Mouse (Mus musculus) 3134 (cell line): ENCODE data around the gene Herpud2.

Experiments
- DNase-seq: peaks from one replicate; pipeline ENCODE4 v3.0.0-alpha.2; 2011; ENCODE audit warnings: low spot score; ENCODE audit not compliant: insufficient read length; ENCODE audit errors: extremely low read depth

Gene Herpud2

DNA sequence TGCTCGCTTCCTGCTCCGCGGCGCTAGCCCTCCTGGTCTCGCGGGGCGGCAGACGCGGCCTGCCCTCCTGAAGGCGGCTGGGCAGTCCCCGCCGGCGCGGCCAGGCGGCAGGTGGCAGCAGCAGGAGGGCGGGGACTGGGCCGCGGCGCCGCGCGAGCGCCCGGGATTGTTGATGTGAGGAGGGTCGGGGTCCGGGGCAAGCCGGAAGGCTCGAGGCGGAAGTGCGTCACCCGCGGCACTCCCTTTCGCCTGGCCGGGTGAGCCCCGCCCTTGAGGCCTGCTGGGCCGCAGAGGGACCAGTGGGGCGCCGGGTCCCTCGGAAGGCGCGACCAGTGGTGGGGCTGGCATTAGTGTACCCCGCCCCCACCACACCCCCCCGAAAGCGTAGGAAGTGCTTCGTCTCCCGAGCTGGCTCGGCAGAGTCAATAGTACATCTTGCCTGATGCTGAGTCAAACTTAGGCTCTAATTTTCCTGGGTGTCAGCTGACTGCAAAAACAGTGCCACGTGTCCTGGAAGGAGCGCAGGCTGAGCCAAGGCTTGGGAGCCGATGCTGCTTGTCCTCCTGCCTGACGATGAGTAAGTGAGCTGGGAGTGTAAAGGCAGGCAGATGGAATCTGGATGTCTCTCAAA is at the start of gene Herpud2:
TSS of gene Herpud2 (minus strand) at position 210 of the 631 bp plus-strand sequence.
- DNase-seq: peak; percentile 99

DNA sequence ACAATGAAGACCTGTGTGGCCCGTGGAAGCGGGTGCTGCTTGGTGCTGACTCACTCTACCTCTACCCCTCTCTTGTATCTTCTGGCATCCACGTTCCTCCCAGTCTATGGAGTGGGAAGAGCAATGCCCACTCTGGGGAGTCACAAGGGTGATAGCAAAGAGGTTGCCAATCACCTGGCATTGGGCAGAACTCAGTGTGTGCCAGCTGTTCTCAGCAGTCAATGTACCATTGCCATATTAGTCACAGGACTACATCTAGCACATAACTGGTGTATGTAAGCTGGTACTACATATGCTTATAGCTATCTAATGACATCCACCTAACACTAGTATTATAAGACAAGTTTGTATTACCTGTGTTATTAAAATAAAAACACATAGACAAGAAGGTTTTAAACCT is 49.4 kb upstream of the Herpud2 start:
- no peak for DNase-seq

DNA sequence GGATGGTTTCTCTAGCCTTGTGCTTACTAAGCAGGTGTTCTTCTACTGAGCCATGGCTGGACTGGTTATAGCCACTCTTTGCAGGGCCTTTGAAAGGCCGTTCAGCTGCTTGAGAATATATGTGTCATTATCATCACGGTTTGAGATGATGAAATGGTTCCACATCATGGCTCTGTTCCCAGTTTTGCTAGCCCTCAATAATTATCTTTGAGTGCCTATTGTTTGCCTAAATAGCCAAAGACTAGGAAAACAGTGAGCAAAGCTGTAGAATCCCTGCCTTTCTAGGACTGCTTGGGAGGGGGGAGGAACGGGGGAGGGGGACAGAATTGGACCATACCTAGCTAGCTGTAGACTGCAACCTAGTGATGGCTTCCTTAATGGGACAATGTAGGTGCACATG is 48.5 kb upstream of the Herpud2 start:
- DNase-seq: no peak

DNA sequence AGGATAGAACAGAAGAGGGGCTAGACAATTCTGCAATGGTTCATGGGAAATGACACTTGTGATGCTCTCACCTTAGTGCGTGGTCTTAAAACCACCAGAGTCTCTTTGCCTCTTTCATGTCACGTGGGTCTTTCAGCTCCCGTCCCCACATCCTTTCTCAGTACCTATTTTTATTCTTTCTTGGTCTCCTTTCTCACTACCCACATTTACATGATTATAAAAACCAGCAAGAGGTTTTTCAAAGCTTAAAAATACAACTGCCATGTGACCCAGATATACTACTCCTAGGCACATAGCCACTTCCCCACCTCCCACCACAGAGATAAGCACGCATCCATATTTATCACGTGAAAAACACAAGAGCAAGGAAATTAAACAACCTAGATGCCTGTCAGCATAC is 45.1 kb upstream of the Herpud2 start:
- DNase-seq: no peak

DNA sequence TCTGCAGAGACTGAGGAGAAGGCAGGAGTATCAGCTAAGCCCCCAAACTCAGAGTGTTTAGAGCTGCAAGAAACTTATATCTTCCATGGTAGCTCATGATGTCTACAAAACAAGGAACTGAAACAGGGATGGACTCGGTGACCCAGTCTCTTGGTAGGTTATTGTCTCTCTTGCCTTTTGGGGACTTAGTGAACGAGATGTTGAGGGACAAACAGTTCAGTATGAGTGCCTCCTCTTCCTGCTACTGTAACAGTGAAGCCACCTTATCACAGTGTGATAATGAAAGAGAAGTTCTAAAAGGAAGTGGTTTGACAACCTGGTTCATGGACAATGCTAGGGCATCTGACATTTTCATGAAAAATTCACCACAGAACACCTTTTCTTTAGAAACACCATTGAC is 40.0 kb upstream of the Herpud2 start:
- DNase-seq: no peak

DNA sequence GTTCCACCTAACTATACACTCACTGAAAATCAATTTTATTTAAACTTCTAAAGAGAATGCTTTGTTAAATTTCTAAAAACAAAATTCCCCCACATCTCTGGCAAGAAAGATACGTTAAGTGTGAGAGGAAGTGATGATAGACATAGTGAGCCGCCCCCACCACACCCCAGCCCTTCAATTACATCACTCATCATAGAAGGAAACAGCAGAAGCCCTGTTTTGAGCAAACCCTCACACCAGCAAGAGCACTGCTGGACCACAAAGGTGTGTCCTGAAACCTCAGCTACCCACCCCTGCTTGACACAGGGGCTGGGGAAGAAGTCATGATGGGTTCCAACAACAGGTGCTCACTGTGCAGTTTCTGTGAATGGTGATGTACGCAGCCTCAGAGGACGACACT is 34.9 kb upstream of the Herpud2 start:
- DNase-seq: no peak

DNA sequence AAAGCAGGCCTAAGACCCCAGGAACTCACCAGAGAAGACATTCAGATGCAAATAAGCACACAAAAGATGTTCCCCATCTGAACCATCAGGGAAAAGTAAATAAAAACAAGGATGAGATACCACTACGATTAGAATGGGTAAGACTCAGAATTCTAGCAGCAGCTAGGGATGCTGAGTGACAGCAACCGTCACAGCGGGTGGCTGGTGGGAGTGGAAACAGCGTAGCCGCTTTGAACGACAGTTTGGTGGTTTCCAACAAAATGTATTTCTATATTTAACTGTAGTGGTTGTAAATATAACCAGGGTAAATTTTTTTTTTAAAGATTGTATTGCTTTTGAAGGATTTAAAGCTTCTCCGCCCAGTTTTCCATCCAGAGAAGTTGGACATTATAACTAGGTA is 34.2 kb upstream of the Herpud2 start:
- DNase-seq: no peak

DNA sequence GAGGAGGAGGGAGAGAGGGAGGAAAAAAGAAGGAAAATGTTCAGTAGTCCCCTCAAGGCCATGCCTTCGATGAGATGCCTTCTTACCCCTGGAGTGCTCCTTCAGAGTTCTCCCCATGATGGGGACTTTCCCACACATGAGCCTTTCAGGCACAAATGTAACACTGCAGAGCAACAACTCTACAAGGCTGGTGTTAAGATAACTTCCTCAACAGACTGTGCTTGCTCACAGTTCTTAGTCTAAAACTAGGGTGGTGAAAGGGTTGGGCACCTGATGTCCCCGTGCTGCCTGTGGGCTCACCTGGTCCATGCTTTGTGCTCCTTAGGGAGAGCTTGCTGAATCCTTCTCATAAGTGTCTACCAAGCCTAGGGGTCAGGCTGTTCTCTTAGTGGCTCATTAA is 33.0 kb upstream of the Herpud2 start:
- no peak for DNase-seq

DNA sequence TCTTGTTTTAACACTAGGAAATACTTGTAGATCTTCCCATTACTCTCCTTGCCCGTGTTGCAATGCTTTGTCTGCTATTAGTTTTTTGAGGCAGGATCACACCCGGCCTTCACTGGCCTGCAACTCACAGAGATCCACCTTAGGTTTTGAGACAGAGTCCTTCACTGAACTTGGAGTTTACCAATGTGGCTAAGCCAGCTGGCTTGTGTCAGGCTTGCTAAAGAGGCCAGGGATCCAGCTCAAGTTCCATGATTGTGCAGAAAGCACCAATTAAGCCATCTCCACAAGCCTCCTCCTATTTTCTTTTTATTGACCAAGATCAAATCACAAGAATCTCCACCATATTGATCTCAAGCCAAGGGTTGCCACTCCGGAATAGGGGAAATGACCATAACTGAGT is 26.4 kb upstream of the Herpud2 start:
- DNase-seq: no peak

DNA sequence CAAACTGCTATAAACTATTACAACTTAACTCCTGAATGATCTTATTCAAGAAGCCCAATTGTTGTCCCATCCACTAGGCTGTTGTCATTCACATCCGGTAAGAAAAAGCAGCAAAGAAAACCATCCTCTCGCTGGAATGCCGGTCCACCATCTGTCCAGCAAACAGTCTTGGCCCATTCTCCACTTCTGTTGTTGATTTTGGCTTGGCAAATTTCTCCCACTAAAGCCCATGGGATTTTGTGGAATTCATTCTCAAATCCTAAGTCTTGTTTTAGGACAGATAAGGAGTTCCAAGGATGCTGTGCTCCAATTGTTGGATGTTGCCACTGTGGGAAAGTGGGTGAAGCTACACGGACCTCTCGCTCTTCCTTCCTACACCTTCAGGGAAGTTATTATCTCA is 25.6 kb upstream of the Herpud2 start:
- peak; percentile 30 for DNase-seq

DNA sequence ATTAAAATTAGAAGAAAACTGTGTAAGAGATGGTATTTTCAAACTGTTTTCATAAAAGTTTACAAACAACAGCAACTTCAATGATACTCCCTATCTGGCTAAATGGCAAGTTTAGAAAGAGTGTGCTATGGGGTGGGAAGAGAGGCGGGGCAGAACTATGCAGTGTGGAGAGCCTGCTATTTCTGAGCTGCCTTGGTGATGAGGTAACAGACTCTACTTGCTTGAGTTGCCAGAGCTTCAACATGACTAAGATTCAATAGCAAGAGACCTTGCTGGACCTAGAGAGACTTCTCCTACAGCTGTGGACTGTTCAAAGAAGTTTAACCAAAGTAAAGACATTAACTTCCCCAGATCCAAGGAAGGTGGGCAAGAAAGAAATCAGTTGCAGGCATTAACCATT is 24.9 kb upstream of the Herpud2 start:
- DNase-seq: peak; percentile 15

DNA sequence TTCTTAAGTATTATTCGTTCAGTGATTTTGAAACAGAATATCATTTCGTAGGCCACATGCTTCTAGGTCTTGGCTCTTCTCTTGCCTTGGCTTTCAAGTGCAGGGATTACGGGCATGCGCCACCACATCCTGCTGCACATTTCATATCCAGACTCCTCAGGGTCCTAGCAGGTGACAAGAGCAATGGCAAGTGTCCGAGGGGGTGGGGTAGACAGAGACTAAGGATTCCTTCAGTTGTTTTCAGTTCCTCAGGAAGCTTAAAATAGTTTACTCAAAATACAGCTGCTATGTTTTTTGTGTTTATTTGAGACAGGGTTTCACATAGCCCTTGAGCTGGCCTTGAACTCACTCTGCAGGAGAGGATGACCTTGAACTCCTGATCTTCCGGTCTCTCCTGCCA is 24.4 kb upstream of the Herpud2 start:
- DNase-seq: no peak

DNA sequence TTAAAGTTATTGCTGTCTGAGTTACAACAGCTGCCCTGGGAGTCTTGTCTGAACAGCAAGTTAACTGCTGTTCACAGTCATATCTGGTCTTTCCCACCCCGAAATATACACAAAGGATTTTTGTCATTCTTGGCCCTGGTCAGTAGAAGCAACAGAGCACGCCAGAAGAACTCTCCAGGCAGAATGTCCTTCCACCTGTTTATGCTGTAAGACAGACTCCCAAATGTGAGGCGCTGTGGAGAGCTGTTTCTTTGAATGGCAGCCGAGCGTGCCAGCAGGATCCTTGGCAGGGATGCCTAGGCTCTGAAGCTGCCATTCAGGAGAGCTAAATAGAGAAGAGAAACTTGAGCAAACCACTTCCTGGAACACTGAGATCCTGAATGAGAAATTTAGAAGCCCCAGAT is 23.4 kb upstream of the Herpud2 start:
- DNase-seq: peak; percentile 26

DNA sequence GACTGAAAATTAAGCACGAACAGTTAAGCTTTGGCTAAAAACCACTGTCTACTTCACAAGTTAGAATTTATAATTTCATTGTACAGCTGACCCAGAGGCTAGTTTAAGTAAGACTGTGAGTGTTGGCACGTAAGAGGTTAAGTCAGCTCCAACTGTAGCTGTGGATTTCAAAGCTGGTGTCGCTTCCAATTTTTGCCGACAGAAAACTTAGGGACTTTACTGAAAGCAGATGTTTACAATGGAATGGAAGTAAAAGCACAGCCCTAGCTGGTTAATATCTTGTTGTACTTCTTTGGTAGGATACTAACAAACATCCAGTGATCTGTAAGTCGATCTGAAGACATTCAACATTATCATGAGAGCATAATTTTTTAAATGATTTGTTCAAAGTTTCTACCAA is 23.0 kb upstream of the Herpud2 start:
- no peak for DNase-seq

DNA sequence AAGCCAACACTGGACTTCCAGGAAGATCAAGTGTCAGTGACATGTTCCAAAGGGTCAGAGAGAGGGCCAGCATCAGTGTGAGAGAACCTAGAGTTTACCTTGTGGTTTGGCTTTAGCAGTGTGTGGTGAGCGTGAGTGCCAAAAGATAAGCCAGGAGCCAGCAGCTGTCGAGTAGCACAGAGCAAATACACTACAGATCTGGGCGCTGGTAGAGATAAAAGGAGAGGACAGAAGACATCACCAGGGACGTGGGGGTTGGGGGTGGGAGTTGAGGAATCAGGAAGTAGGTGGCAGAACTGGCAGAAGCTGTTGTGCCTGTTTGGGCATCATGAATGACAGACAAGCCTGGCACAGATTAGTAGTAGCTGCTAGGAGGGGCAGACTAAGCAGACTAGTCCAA is 21.6 kb upstream of the Herpud2 start:
- DNase-seq: no peak

DNA sequence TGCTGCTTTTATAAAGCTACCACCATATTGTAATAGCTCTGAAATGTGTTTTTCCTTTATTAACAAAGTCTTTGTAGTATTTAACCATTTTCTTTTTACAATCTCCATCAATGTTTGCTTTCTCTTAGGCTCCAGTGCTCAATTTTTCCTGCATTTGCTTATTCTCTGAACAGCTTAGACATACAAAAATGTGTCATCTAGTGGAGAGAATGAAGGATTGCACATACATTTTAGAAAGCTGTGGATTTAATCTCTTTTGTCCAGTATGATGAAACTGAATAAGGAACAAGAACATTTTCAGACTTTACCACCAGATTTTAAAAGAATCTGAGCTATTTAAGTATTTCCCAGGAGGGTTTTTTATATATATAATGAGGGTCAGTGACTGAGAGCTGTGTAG is 18.0 kb upstream of the Herpud2 start:
- DNase-seq: no peak

DNA sequence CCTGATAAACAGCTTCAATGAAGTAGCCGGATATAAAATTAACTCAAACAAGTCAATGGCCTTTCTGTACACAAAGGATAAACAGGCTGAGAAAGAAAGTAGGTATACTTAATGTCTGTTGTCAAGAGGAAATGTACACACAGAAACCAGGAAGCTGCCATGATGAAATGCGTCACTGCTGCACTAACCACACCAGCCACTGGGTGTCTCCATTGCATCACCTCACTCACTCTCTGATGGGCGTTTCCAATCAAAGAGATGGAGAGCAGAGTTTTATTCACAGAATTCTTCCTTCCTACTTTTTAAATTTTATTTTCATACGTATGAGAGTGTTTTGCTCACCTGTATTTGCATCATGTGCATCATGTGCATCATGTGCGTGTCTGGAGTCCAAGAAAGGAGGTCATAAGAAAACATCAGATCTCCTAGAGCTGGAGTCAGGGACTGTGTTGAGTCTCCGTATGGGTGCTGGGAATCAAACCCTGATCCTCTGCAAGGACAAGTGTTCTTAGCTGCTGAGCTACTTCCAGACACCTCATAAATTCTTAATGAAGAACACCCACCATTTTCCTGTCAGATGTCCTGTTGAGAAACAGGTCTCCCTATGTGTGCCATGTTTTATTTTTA is 16.0 kb upstream of the Herpud2 start:
- peak; percentile 38 for DNase-seq

DNA sequence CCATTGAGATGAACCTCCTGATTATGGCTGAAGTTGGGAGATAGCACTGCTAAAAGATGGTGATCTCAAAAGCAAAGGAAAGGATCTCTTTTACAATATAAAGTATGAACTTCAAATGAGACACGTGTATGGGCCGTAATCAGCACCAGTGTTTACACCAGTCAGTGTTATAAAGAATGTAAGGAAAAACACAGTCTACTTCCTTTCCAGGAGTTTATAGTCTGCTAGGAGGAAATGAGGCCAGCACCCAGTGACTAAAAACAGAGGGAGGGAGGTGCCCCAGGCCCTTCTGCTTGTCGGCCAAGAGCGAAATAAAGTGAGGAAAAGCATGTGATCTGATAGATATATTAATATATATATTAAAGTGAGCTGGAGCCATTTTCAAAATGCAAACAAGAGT is 6.6 kb upstream of the Herpud2 start:
- no peak for DNase-seq

DNA sequence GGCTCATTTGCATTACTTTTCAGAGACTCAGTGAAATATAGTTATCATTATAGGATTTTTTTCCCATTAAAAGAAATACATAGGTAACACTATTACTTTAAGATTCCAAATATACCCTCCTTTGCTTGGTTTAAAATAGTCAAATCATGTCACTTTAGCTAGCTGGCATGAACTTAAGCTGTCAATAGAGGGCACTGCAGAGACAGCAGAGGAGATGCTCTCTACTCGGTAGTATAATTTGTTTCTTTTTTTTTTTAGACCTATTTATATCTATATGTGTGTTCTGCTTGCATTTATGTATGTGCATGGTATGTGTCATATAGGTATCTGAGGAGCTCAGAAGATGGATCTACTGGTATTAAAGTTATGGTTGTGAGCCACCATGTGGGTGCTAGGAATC is 4.8 kb upstream of the Herpud2 start:
- no peak for DNase-seq

DNA sequence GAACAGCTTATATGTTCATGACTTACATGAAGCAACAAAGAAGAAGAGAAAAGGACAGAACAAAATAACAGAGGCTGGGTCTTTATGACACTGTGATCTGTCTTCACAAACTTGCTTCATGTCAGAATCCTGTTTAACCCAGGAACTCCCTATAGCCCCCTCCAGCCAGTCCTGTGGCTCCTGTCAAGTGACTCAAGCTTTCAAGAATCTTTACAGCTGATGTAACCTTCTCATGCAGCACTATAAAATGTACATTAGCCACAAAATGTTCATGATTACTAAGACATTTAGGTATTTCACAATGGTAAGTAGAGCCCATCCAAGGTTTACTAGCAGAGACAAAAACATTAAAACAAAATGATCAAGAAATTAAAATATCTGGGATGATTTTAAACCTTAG is 1.4 kb upstream of the Herpud2 start:
- DNase-seq: no peak

DNA sequence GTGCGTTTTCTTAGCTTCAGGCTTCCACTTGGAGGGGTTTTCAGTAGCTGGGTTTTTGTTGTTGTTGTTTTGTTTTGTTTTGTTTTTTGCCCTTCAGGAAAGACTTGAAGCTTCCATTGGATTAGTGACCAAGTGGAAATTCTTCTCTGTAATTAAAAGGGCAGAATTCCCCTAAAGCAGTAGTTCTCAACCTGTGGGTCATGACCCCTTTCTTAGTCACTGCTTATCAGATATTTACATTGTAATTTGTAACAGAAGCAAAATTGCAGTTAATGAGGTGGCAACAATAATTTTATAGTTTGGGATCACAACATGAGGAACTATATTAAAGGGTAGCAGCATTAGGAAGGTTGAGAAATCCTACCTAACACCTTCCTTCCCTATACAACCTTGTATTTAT is 837 bp upstream of the Herpud2 start:
- no peak for DNase-seq

DNA sequence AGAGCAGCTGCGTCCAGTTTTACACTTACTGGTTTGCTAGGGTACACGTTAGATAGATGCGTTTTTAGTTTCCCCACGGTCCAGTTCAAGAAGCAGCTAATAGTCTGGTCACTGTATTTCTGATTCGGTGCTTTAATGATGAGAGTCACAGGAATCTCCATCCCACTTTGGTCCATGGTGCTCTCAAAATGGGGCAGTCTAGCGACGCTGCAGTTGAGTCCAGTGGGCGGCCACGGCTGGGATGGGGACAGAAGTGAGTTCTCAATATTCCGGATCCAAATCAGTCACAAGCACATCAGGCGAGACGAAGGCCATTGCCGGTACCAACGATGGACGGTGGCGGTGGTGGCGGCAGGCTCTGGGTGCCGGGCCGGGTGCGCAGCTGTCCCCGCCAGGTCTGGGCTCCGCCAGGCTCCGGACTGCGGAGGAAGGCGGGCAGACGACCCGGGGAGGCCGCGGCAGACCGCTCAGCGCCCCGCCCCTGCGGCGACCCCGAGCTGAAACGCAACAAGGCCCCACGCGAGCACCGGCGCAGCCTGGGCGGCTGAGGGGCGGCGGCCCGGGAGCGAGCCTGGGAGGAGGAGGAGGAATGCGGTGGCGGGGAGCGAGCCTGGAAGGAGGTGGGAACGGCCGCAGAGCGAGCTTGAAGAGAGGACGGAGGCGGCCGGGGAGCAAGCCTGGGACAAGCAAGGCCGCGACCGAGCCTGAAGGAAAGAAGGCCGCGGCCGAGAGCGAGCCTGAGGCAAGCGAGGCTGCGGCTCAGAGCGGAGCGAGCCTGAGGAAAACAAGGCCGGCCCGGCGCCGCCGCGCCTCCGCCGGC is 619 bp downstream of the Herpud2 start:
- no peak for DNase-seq
